Mouse (Mus musculus): ENCODE measurements around the gene Cfap97d2.

The Cfap97d2 gene

DNA sequence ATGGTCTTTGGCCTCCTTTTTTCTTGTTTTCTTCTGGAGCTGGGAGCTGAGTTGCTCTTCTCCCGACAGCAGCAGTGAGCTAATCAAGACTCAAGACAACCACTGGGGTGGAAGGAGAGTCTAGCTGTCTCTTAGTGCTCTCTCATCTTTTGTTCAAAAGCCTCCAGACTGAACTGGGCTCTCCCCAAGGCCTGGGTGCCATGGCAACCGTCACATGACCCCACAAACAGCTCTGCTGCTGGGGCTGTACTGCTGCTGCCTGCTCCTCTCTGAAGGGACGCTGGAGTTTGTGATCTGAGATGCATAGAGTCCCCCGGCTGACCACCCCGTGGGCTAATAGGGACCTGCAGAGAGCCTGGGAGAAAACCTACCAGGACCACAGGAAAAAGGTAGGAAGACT is at the start of gene Cfap97d2:
Gene Cfap97d2 (plus strand): TSS at position 222 of the 400 bp plus-strand sequence.
- peak; percentile 66 for DNase-seq

DNA sequence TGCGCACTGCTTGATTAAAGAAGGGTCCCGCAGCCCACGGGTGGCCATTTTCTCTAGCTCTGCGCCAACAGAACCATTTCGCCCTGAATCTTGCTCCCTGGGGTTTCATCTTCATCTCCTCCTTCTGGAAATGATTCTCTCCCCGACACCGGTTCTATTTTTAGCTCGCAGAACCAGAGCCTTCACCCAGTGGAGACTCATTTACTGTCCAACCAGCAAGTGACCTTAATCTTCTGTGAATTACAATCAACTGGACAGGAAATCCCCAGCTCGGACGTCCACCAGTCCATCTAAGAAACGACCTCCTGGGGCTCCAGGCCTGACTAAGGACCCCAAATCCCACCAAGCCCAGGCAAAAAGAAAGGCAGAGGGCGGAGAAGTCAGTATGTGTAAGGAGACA is 48.2 kb upstream of the Cfap97d2 start:
- DNase-seq: no peak

DNA sequence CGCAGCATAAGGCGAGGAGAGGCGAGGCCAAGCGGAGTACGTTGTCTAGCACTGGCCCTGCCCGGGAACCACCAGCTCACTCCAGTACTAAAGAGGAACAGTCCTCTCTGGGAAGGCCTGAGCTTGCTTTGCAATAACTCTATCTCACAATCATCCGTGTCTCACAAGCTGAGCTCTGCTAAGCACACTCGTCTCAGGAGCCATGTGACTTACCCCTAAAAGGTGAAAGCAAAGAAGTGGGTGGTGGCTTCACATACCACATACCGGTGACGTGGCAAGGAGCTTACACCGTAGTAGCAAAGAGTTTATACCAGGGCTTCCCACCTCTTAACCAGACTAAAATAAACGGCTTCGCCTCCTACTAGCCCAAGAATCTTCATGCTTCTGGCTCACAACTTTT is 45.4 kb upstream of the Cfap97d2 start:
- DNase-seq: no peak

DNA sequence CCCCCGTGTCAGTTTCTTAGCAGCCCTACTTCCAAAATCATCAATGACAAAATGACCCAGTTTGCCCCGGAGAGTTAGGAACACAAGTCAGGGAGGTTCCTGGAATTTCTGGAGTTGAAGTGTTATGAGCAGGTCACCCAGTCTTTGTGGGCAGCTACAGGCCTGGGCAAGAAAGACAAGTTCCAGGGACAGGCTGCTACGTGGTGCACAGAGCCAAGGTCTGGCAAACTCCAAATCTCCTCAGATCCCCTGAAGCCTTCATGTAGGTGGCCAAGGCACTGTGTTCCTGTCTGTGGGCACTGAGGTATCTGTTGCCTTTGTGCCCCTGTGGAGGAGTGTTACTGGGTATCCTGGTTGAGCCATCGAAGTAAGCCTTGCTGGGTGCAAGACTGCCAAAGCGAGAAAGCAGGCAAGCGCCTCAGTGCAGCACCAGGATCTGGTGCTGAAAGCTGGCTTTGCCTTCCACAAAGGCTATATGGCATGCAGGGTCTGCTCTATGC is 40.9 kb upstream of the Cfap97d2 start:
- DNase-seq: no peak

DNA sequence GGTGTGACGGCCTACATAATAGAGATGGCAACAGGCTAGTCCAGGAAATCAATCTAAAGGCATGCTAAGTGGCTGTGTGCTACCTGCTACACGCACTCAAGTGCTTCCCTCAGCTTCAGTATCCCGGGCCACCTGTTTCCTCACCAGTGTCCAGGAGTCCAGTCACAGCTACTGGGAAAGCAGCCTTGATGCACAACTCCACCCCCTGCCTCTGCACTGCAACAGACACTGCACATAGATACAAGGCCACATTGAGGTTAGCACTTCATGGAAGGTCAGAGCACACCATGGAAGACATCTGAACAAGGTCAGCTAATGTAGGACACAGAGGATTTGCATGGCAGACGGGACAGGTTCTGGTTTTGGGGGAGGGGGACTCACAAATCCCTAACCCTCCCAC is 40.2 kb upstream of the Cfap97d2 start:
- no peak for DNase-seq

DNA sequence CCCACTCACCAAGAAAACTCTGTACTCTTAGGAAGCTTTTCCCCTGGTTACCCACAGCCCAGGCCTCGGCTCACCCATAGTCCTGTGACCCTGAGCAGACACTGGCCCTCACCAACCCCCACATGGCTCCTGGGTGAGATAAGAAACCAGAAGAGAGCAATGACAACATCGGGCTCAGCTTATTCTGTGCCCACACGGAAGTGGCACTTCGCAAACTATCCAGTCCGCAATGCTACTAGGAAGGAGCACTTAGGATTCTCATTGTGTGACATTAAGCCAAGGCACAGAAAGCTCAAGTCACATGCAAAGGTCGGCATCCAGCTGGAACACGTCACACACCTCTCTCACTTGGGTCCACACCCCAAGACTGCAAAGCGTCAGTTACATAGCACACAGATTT is 39.7 kb upstream of the Cfap97d2 start:
- DNase-seq: no peak

DNA sequence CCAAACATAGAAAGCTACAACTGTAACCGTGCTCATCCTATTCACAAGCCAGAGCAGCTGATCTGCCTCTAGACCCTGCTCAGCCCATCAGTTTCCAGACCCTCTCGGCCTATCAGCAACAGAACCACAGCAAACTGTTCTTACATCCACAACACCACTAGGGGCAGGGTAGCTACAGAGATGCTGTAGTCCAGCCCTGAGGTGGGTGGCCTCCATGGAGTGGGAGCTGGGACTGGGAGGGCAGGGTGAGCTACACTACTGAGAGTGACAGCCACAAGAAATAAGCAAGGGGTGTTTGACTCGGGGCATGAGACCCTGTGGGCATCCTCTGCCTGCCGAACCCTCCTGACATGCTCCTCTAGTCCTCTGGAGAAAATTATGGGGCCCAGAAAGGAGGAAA is 37.8 kb upstream of the Cfap97d2 start:
- no peak for DNase-seq

DNA sequence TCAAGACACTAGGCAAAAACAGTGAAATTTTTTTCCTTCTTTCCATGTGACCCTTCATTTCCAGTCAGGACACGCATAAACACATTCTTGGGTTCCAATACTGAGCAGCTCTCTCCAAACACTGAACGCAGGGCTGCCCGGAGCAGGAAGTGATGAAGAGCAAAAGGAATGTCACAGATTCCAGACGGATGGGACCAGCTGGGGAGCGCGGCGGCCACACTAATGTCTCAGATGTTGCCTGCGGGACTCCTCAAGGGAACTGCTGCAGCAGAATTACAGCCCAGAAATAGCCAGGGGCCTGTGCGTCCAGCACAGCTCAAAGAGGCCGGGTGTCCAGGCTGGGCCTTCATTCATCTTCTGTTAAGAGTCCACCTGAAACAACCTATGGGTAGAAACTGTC is 37.3 kb upstream of the Cfap97d2 start:
- DNase-seq: no peak

DNA sequence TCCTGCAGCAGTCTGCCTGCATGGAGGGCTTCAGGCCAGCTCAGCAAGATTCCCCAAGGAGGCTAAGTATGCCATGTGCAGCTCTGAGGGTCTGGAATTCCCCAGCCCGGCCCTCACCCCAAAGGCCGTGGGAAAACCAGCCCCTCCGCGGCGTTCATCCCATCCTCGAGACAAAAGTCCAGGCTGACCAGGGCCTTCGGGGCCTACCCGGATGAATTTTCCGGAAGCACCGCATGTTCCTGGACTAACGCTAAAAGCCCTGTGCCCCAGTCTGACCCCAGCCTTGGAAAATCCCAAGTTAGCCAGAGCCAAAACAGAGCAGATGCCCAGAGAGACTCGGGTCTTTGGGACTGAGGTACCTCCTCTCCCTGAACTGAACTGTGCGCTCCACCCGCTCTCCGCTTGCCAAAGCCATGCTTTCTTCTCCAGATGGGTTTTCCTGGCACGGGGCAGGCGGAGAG is 35.6 kb upstream of the Cfap97d2 start:
- no peak for DNase-seq

DNA sequence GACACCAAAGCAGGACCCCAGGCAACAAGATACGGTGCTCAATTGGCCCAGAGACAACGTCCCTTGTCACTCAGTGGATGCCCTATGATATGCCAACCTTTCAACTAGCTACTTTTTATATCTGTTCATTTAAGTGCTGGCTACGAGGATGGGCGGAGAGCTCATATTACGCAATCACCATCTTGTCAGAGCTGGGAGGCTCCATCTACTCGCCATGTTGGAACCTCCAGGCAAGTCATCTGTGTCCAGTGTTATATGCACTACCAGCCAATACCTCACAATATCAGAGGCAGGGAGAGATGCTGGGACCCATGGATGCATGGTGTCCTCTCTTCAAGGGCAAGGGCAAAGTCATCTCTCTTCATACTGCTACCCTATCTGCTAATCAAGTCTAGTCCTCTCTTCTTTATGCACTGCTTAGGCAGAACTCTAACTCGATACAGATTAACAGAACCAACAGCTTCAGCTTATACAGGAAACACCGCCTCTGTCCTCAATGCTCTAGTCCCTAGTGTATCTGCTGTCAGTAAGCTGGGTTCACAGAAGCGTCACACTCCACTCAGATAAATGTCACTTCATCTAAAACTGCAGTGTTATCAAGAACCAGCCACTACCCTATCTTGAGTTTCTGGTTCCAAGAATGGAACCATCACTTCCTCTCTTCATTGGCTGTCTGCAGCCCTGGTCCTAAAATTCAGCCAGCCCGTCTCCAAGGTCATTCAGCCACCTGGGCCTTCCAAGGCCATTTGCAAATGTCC is 34.3 kb upstream of the Cfap97d2 start:
- DNase-seq: no peak

DNA sequence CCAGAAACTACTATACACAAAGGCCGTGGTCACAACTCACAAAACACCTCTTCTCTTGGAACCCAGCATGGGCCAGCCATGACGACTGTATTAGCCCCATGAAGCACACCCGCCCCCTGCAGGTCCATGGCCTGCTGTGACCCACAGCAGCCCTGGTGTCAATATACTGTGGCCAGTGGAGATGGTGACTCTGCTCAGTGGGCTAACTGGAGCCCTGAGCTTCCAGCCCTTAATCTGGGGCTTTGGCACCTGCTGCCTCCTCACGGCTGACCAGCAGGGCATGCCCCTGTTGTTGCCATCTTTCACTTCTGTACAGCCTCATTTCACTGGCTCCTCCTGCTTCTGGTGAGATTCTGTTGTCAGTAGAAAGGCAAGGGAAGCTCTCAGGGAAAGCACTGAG is 32.5 kb upstream of the Cfap97d2 start:
- DNase-seq: no peak

DNA sequence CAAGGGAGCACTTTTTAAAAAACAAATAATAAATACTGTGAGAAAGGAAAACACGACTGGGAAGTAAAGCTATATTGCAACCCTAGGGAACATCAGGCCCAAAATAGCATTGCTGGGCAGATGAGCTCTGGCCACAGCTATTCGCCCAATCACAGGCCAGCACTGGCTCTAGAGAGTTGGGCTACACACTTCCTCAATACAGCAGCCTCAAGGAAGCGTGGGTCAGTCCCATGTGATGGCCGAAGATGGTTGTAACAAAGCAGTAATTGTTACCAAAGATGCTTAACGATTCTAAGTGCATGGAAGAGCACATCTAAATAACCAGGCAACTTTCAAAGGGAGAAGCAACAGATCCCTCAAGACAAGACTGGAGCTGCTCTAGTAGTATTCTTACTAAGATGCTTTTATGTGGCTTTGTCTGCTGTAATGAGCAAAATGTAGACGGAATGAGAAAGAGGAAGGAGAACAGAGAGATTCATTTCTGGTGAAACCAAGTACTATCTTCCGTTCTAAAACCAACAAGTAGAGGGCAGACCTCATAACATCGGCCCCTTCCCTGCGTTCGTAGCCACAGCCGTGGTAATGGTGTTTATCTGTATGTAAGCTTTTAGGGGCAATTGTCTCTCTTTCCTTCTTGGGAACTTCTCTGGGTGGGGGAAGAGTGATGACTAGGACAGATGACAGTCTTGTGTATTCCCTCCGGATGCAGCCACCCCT is 31.2 kb upstream of the Cfap97d2 start:
- no peak for DNase-seq

DNA sequence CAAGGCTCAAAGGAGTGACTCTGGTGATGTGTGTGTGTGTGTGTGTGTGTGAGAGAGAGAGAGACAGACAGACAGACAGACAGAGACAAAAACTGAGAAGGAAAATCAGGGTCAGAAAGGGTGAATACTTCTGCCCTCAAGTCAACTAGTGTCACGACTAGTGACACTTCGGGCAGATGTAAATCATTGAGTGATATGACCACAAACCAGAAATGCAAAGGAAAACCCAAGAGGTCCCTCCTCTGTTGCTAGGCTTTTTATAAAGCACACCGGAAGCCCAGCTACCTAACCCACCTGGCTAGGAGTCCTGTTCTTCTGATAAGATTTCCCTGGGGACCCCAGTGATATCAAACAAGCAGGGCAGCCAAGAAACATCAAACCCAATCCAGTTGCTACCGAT is 30.6 kb upstream of the Cfap97d2 start:
- no peak for DNase-seq

DNA sequence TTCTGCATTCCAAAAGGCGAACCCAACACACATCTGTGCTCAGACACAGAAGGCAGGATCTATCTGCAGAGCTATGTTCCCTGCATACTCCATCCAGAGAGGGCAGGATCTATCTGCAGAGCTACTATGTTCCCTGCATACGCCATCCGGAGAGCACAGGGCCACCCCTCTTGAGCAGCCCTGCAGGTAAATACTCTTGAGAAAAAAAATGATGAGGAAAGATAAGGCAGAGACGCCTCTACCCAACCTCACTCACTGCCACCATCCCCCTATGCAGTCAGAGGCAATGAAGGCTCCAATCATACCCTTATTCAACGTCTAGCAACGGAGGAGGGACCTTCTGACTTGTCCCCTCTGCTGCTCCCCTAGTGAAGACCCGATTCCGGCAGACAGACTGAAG is 30.2 kb upstream of the Cfap97d2 start:
- no peak for DNase-seq

DNA sequence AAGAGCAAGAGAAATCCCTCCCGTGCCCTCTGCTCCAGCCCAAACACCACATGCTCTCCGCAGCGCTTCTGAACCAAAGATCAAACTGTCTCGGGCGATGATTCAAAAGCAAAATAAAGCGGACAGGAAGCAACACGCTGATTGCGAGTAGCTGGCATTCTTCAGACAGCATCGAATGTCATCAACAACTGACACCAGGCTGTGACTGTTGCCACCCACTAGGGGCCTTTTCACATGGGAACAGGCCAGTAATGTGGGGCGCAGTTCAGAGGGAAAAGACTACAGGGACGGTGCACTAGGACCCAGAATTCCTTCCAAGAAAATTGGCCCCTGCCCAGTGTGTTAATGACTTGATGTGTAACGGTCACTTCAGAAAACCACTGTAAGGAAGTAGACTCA is 29.4 kb upstream of the Cfap97d2 start:
- DNase-seq: peak; percentile 38

DNA sequence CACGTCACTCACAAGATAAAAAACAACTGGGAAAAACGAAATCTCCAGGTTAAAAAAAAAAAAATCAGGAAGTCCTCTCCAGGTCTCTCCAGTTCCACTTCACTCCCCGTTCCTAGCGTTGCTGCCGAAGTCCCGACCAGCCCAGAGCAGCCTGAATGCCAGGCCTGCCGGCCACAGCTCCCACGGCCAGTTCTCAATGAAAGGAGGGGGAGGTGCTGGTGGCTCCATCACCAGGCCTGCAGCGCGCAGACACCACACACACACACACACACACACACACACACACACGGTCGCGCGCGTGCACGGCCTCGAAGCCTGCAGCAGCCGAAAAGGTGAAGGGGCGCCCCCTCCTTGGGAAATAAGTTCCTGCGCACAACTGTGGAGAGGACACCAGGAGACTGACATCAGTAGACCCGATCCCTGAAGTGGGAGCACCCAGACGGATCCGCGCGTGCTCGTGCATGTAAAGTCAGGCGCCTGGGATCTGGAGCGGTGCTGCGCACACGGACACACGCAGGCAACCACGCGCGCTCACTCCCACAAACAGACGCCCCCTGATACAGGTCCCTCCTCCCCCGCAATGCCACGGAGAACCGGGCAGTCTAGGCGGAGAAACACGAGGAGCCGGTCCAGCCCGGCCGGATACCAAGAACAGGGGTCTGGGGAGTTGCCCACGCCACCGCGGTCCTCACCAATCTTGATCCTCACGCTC is 28.8 kb upstream of the Cfap97d2 start:
- peak; percentile 69 for DNase-seq

DNA sequence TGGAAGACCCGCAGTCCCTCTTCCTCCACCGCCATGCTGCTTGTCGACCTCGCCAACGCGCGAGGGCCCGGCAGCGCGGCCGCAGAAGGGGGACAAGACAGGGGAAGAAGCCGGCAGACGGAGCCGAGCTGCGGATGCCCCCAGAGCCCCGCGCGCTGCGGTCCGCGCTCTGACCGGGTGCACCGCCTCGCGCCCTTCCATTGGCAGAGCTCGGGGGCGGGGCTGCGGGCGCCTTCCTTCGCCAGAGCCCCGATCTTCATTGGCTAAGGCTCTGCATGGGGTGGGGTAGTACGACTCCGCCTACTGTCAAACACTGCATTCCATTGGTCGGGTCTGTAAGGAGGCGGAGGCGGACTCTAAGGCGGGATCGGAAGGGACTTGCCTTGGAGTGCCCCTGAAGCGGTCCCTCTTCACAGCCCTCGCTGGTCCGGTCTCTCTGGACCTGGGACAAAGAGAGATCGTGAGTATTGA is 28.2 kb upstream of the Cfap97d2 start, which contains the start of gene Rasa3:
Gene Rasa3 (minus strand): TSS at position 191 of the 471 bp plus-strand sequence.
- DNase-seq: peak; percentile 92

DNA sequence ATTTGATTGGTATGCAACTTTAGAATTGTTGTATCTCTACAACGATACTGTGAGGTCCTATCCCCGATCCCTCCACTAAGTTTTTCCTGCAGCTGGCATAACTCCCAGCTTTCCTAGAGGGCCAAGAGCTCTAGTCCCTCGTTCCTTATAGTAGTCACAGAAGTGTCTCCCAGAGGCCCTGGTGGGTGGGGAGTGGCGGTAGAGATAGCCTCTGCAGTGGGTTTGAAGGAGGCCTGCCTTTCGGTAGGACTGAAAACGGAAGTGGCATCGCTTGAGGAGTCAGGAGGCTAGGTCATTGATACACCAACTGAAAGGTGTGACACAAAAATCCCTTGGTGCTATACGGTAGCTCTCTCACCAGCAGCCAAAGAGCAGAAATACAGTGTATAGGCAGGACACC is 27.5 kb upstream of the Cfap97d2 start:
- DNase-seq: no peak

DNA sequence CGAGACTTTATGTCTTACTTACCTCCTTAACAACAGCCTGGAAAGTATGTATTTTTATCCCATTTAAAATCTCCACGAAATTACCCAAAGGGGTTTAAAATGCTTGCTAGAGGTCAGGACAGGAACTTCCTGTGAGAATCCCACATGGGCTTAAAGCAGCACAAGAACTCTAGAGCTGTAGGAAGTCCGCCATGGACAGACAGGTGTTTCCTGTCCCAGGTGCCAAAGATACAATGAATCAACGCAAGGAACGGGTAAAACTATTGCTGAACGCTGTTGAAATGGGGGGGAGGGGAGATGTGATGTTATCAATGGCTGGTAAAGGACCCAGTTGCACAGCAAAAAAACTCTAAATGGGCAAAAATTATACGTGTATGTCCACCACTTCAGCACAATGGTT is 21.6 kb upstream of the Cfap97d2 start:
- no peak for DNase-seq

DNA sequence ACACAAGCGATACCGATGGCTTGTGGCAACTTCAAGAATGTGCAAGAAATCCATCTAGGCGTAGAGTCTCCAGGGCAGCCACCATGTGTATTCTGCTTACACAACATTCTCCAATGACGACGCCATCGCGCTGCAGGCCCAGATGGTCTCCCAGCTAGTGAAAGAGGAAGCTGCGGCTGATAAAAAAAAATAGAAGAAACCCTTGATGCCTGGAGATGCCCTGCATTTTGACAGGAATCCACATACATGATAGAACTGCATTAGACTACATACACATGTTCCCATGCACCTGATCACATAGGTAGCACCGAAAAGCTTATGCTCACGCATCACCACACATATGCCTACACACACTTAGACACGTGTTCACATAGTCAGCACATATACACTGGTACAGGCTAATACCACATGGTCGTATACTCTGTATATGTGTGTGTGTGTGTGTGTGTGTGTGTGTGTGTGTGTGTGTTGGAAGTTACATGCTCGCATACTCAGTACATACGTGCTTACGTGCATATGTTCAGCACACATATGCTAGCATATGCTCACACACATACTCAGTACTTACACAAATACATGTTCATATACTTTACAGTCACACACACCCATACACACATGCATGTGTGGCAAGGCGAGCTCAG is 19.9 kb upstream of the Cfap97d2 start:
- no peak for DNase-seq

DNA sequence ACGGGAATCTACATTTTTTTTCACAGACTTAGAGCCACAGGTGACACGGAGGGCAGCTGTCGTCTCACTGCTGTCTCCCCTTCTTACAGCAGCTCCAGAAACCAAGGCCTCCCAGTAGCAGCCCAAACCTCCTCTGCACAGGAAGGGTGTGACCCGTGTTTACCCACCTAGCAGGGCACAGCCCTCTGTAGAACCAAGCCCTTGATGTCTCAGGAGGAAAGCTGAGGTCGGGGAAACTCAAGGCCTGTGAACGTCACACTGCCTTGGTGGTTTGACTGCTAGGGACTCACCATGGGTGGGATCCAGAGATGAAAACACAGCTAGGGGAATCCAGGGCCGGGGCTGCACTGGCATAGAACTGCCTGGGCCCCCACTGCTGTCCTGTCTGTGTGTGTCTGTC is 19.3 kb upstream of the Cfap97d2 start:
- no peak for DNase-seq

DNA sequence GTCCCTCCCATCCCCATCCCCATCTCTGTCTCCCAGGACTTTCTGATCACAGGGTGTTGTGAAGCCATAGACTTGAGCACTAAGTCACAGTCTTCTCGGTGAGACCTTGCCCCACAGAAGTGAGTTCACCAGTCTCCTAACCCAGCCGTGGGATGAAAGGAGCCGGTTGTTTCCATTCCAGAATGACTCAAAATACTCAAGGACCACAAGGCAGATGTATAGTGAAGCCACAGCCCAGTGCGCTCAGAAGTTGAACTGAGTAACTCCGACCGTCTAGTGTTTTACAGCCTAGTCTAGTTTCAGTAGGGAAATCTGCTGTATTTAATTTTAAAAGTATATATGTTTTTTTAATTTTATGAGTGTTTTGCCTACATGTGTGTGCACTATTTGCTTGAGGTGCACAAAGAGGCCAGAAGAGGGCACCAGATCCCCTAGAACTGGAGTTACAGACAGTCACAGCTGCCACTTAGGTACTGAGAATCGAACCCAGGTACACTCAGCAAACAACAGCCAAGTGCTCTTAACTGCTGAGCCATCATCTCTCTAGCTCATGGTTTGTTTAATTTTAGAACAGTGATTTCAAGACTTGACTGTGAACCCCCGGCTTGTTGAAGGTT is 18.5 kb upstream of the Cfap97d2 start:
- DNase-seq: no peak
